Mouse (Mus musculus): ENCODE measurements around the gene Ift74.
"Not testable (repeated sequence)": the region's sequence is repeated elsewhere in the genome, so short reads cannot be mapped to it uniquely, and the experiment has no call there.

Ift74 gene

DNA sequence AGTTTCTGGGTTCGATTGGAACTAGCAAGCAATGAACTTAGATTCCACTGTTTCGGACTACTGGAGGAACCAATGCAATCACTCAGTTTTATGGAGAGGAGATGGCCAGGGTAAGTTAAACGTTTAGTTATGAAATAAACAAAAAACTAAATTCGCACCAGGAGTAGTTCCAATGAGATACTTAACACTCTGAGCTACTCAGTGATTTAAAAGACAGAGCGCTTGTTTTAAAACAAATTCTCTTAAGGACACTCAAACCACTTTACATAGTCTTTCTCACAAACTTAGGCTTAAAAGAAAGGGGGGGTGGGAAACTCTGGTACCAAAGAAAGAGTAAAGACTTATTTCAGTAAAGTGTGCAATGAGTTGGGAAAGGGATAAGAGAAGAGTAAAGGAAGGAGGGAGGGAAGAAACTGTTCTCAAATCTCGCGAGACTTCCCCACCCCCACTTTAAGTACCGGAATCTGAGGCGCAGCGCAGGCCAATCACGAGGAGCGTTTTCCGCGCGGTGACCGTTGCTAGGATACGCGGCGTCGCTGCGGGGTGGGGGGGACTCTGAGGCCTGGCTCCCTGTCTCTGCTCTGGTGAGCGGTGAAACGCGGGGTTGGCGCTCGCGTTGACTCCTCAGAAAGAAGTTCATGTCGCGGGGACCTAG, at the start of gene Ift74:
TSS of gene Ift74 (plus strand) at position 520 of the 655 bp plus-strand sequence.
- DNase-seq (ENCODE audit: low spot score), result peak; percentile 95

GRCm38 (mm10) chr4:94572677-94573076, 41.6 kb upstream of the Ift74 start:
- no peak for DNase-seq (ENCODE audit: low spot score)

DNA sequence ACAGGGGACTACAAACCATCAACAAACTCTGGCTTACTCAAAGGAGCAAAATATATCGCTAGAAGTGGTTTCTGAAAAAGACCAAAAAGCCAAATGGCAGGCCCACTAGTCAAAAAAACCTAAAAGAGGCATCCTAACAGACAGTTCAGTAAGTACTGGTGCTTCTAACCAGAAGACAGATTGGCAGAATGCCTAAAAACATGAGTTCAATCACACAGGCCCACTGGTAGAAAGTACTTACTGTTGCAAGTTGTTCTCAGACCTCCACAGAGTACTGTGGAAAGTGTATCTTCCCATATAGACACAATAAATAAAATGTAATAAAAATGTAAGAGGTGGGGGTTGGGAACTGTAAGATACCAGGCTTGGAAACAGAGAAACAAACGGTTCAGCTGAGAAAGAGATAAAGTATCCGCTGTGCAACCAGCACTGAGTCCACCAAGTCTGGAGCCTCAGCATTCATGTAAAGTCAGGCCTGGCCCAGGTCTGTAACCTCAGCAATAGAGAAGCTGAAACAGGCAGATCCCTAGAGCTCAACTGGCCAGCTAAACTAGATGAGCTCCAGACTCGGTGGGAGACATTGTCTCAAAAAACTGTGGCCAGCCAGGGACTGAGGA, 22.4 kb upstream of the Ift74 start:
- no peak for DNase-seq (ENCODE audit: low spot score)

- no peak for DNase-seq (ENCODE audit: low spot score)
These were observed 21.6 kb upstream of the Ift74 start for GRCm38 (mm10) chr4:94592709-94593108.

DNA sequence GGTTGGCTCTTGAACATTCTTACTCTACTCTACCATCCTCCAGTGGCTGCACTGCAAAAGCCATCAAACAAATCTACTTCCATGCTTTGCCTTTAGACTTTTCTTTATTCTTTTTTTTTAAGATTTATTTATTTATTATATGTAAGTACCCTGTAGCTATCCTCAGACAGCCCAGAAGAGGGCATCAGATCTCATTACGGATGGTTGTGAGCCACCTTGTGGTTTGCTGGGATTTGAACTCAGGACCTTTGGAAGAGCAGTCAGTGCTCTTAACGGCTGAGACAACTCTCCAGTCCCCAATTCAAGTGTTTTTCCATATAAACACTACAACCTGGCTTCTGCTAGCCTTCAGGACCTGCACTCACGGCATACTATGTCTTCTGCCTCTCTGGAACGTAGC, 12.9 kb upstream of the Ift74 start:
- no peak for DNase-seq (ENCODE audit: low spot score)

GRCm38 (mm10) chr4:94602496-94603030, 11.7 kb upstream of the Ift74 start:
- no peak for DNase-seq (ENCODE audit: low spot score)

- DNase-seq (ENCODE audit: low spot score), result peak; percentile 93
These were observed 11.2 kb upstream of the Ift74 start, which contains the start of gene Plaa for GRCm38 (mm10) chr4:94603031-94603629. Gene Plaa (minus strand): TSS chr4:94603244.

- no peak for DNase-seq (ENCODE audit: low spot score)
These were observed 9.8 kb upstream of the Ift74 start for GRCm38 (mm10) chr4:94604452-94605019.

GRCm38 (mm10) chr4:94605591-94605990, 8.7 kb upstream of the Ift74 start:
- no peak for DNase-seq (ENCODE audit: low spot score)

GRCm38 (mm10) chr4:94610339-94610738, 4.0 kb upstream of the Ift74 start:
- DNase-seq (ENCODE audit: low spot score), result no peak

DNA sequence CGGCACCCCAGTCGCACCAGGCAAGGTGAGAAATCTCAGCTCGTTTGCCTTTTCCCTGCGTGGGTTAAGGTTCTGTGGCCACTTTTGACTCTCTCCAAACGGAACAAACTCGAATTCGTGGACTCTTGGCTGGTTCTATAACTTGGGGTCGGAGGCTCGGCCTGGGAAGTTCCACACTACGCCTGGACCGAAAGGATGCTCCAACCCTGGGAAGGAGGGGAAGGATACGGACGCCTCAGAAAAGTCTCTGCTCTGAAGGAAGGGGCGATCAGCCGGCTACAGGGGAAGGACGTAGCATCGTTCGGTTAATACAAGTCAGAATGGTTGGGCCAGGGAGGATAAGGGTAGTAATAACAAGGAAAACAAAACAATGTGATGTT, 326 bp downstream of the Ift74 start:
- DNase-seq (ENCODE audit: low spot score), result no peak

DNA sequence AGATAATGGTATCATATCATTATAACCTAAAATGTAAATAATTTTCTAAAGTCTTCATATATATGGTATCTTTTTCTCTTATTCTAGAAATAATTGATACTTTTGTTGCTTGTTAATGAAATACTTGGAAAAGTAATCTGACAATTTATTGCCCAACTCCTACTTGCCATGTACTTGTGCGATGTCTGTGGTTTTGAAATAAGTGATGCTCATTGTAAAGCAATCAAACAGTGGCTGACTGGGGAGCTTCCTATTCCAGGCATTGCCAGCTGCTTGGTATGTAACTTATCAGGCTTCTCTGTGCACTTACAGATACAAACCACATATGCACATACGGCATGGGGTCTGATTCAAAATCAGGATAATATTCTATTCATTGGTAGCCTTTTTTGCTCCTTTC, 5.8 kb downstream of the Ift74 start:
- DNase-seq (ENCODE audit: low spot score), result no peak

GRCm38 (mm10) chr4:94643141-94643540, 28.9 kb downstream of the Ift74 start:
- no peak for DNase-seq (ENCODE audit: low spot score)

GRCm38 (mm10) chr4:94649920-94650319, 35.6 kb downstream of the Ift74 start, which contains the start of gene Lrrc19:
Gene Lrrc19 (minus strand): TSS chr4:94650144.
- DNase-seq (ENCODE audit: low spot score), result no peak

DNA sequence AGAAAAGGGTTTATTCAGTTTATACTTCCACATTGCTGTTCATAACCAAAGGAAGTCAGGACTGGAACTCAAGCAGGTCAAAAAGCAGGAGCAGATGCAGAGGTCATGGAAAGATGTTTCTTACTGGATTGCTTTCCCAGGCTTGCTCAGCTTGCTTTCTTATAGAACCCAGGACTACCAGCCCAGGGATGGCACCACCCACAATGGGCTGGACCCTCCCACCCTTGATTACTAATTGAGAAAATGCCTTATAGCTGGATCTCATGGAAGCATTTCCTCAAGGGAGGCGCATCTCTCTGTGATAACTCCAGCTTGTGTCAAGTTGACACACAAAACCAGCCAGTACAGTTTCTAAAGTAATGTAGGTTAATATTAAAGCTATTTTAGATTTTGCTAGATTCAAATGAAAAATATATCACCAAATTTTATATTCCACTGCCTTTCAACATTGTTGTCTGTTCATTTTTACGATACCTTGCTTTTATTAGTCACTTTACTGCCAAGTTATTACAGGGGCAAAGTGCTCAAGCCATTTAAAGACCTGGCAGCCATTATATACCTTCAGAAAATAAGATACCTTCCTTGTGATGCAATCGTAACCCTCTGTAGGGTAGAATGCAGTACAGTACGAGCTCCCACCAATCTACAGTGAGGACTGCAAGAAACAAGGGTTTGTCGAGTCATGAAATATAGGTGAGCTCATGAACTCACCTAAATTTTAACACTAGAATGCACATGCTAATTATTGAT, 36.3 kb downstream of the Ift74 start:
- DNase-seq (ENCODE audit: low spot score), result not testable (repeated sequence)

- no peak for DNase-seq (ENCODE audit: low spot score)
These were observed 55.4 kb downstream of the Ift74 start for GRCm38 (mm10) chr4:94669718-94670117.

- DNase-seq (ENCODE audit: low spot score), result no peak
These were observed 66.4 kb downstream of the Ift74 start for GRCm38 (mm10) chr4:94680662-94681061.

DNA sequence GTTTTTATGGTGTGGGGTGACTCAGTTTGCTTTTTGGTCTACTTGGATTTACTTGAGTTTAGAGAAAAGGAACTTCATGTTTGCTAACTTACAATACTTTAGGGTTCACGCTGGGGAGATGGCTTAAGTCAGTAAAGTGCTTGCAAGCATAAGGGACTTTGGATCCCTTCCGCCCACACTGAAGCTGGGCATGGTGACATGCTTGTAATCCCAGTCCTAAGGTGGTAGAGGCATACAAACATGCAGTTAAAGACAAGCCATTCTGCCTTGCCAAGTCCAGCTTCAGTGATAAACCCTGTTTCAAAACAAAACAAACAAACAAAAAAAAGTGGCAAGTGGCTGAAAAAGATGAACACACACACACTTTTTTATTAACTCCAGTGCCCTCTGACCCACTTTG, 66.9 kb downstream of the Ift74 start:
- DNase-seq (ENCODE audit: low spot score), result no peak

DNA sequence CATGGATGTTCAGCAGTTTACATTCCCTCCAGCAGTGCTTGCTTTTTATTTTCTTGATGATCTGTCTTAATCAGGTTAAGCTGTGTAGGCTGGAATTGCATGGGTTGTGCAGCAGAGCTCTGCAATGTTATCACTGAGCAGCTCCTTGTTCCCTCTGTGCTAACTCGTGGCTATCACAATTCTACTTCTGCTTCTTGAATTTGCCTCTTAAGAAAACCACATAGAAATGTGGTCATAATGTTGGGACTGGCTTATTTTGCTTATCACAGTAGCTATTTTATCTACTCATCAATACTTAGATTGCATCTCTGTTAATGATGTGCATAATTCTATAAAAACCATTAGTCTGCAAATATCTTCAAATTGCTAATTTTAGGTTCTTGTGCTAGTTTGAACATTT, 67.7 kb downstream of the Ift74 start:
- no peak for DNase-seq (ENCODE audit: low spot score)

GRCm38 (mm10) chr4:94683305-94683704, 69.0 kb downstream of the Ift74 start:
- no peak for DNase-seq (ENCODE audit: low spot score)

- not testable (repeated sequence) for DNase-seq (ENCODE audit: low spot score)
These were observed 75.5 kb downstream of the Ift74 start for GRCm38 (mm10) chr4:94689804-94690203.

DNA sequence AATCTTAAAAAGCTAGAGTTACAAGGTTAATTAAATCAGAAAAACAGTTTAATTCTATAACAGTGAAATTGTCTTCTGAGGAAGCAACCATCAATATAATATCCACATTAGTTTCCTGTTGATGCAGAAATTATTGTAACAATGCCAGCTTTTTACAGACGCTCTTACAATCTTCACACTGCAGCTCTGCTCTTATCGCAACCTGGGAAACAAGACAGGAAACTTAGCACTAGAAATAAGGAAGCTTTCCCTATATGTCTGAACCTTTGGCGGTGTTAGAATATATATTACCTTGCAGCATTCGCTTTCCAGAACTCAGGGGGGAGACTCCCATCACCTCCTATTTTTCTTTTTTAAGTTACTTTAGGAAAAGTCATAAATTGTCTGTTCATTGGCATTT, 76.8 kb downstream of the Ift74 start:
- no peak for DNase-seq (ENCODE audit: low spot score)
